Mouse (Mus musculus) liver, embryonic 14.5 days (tissue): Measurements from ENCODE around the gene Nptn. TPM values are rescaled to one million over a fixed set of nuclear protein-coding genes. Genes with fewer than 3 reads are reported as not detected.
A peak's percentile ranks its signal among the peaks of the same experiment; 100 is the strongest.

ENCODE experiments used
- ATAC-seq: fragments of 200-750 bp; cut with Nextera tagmentation; 2 replicates; pipeline ENCODE4 v1.8.0; 2017; ENCODE audit warnings: moderate number of reproducible peaks, mild to moderate bottlenecking, moderate library complexity; ENCODE audit not compliant: insufficient read depth
- DNase-seq, 3 experiments: peaks; one replicate each; pipeline ENCODE4 v3.0.0-alpha.2; 2012 to 2013; ENCODE audit warnings: low read depth in 3 of 3, low spot score in 3 of 3
- H3K27ac ChIP-seq: fragments of 300-500 bp; sonication (generic); 2 replicates; pipeline ENCODE4 v1.5.1; 2014; ENCODE audit warnings: moderate library complexity, mild to moderate bottlenecking, control low read depth, inconsistent platforms
- H3K27me3 ChIP-seq: fragments of 300-500 bp; sonication (generic); 2 replicates; pipeline ENCODE4 v1.6.1; 2014; ENCODE audit warnings: mild to moderate bottlenecking, low read length, moderate library complexity; ENCODE audit not compliant: control insufficient read depth, insufficient read depth
- H3K36me3 ChIP-seq: fragments of 300-500 bp; sonication (generic); replicated peaks from 2 replicates; pipeline ENCODE4 v1.6.1; 2014; ENCODE audit warnings: low read depth; ENCODE audit not compliant: control insufficient read depth, insufficient read depth
- H3K4me1 ChIP-seq, 2 experiments: fragments of 200-500 bp in 1 of 2; fragments of 300-500 bp in 1 of 2; sonication (generic) in 1 of 2; replicated peaks; 2 replicates each; pipeline ENCODE4 v1.6.1; 2012 to 2014; ENCODE audit warnings: antibody characterized with exemption in 1 of 2, inconsistent platforms in 1 of 2, low read length in 1 of 2; ENCODE audit not compliant: control insufficient read depth in 2 of 2, insufficient read depth in 2 of 2
- H3K4me2 ChIP-seq: fragments of 300-500 bp; sonication (generic); 2 replicates; pipeline ENCODE4 v1.6.1; 2014; ENCODE audit warnings: low read depth, mild to moderate bottlenecking, control low read depth, moderate library complexity
- H3K4me3 ChIP-seq, 2 experiments: fragments of 200-500 bp in 1 of 2; fragments of 300-500 bp in 1 of 2; sonication (generic) in 1 of 2; 2 replicates each; pipeline ENCODE4 v1.5.1; 2012 to 2014; ENCODE audit warnings: low read depth in 2 of 2, low read length in 2 of 2, mild to moderate bottlenecking in 2 of 2, control low read depth in 1 of 2, inconsistent platforms in 1 of 2, moderate library complexity in 1 of 2; ENCODE audit not compliant: insufficient read depth in 1 of 2
- H3K9ac ChIP-seq: fragments of 300-500 bp; sonication (generic); replicated peaks from 2 replicates; pipeline ENCODE4 v1.6.1; 2014; ENCODE audit warnings: mild to moderate bottlenecking, control low read depth, moderate library complexity
- H3K9me3 ChIP-seq: fragments of 300-500 bp; sonication (generic); 2 replicates; pipeline ENCODE4 v1.6.1; 2016; ENCODE audit warnings: low read length, mixed read lengths; ENCODE audit not compliant: control insufficient read depth
- CTCF ChIP-seq: IDR thresholded peaks from 2 replicates; pipeline ENCODE4 v1.5.1; 2016; ENCODE audit warnings: antibody characterized with exemption, low read depth, control low read depth
- EP300 ChIP-seq: IDR thresholded peaks from 2 replicates; pipeline ENCODE4 v1.6.1; 2016; ENCODE audit warnings: antibody characterized with exemption, low read depth
- WGBS: fragments of 180-500 bp; shearing (Covaris S2); extraction: QIAGEN DNeasy Blood & Tissue Kit; methylation state at CpG from one replicate; pipeline ENCODE4 v1.1.7; 2014; ENCODE audit not compliant: insufficient replicate concordance; 5-methylcytosine and 5-hydroxymethylcytosine counted together
- polyA plus RNA-seq, 2 experiments: library from polyadenylated mRNA; depleted of rRNA in 1 of 2; stranded (reverse) in 1 of 2; unstranded in 1 of 2; fragments of >200 nt; fragmentation: Nextera tagmentation in 1 of 2; extraction: Ambion mirVana in 1 of 2; gene quantifications; 2 replicates each; pipeline versions ENCODE4 v1.2.1 to v1.2.3; 2012 to 2014

Gene Nptn
- polyA plus RNA-seq, 2 experiments = 107 to 145 TPM

DNA sequence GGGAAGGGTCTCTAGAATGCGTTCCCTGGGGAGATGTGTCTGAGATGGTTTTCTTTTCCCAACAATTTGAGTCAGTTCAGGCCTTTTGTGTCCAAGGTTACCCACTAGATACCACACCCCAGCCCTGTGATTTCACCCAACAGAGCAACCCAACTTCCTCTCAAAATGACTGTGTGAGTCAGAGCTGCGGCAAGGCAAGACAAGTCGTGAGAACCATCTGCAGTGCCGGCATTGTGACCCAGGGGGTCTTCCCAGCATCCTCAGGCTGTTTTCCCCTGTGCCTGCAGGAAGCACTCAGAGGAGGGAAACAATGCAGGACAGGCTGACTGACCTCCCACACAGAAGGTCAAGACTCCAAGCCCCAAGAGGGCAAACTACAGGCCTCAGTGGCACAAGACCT, 33.1 kb upstream of the Nptn start:
- TF ChIP-seq EP300 = no peak
- TF ChIP-seq CTCF = no peak
- Histone ChIP-seq H3K27me3 (peaks cover 10% of the 10 kb centered on the region), H3K4me2 (no peak overlapping the region), H3K4me3 (no peak overlapping the region), H3K36me3 (no peaks in the 10 kb centered on the region), H3K27ac (no peak overlapping the region), H3K4me1 (no peaks in the 10 kb centered on the region; a peak in 1 of 4 replicates), H3K9ac (no peak overlapping the region), H3K9me3 (no peaks in the 10 kb centered on the region)
- WGBS = 30% methylated on average over 4 of the region's 4 CpGs
- ATAC-seq (no peak), DNase-seq (no peak)

DNA sequence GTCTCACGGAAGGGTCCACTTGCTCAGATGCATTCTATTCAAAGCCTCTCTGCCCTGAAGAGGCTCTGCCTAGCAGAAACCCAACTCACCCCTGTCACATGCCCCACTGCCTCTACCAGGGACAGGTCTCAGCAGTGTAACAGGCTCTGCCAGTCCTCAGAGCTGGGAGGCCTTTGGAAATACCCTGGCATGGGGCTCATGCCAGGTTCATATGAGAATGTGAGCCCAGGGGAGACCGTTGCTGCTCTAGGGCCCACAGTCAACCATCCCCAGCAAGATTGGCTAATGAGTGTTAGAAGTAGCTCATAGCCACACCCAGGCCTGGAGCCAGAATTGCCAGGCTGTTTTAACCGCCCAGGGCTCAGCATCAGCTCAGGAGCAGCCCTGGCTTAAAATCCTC, 32.3 kb upstream of the Nptn start:
- no peak overlapping the region for H3K4me2 ChIP-seq
- 65% methylated on average over 3 of the region's 3 CpGs for WGBS
- H3K27ac ChIP-seq = no peak overlapping the region
- H3K9ac ChIP-seq = no peak overlapping the region
- no peak for TF ChIP-seq CTCF
- no peak for TF ChIP-seq EP300
- no peaks in the 10 kb centered on the region for H3K9me3 ChIP-seq
- peaks cover 0 to 4% of the 10 kb centered on the region in 2 experiments; a peak in 2 of 4 replicates for H3K4me1 ChIP-seq
- H3K4me3 ChIP-seq = no peak overlapping the region
- ATAC-seq = no peak
- no peaks in the 10 kb centered on the region for H3K36me3 ChIP-seq
- peaks cover 18% of the 10 kb centered on the region for H3K27me3 ChIP-seq
- DNase-seq = no peak

DNA sequence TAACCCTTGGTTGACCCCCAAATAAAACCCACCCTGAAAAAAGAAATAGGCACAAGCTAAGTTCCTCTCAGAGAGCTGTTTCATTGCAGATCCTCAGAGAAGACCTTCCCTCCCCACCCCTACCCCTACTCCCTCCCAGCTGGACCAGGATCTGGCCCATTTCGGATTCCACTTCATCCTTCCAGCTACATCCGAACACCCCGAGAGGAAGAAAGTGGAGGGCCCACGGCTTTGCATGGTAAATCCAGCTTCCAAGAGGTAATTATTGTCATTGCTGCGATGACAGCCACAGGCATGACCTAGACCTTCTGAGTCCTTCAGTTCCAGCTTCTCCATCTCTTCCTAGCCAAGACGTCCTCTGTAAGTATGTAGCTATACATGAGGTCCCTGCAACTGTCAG, 31.1 kb upstream of the Nptn start:
- H3K4me3 ChIP-seq = no peak overlapping the region
- ATAC-seq (no peak), DNase-seq (no peak)
- no peak overlapping the region for H3K9ac ChIP-seq
- WGBS = 74% methylated on average over 6 of the region's 6 CpGs
- H3K27me3 ChIP-seq = peaks cover 30% of the 10 kb centered on the region
- H3K27ac ChIP-seq = no peak overlapping the region
- TF ChIP-seq EP300 (no peak), CTCF (no peak)
- peaks cover 0 to 10% of the 10 kb centered on the region in 2 experiments; a peak in 2 of 4 replicates for H3K4me1 ChIP-seq
- no peak overlapping the region for H3K4me2 ChIP-seq
- H3K36me3 ChIP-seq = no peaks in the 10 kb centered on the region
- H3K9me3 ChIP-seq = no peaks in the 10 kb centered on the region

DNA sequence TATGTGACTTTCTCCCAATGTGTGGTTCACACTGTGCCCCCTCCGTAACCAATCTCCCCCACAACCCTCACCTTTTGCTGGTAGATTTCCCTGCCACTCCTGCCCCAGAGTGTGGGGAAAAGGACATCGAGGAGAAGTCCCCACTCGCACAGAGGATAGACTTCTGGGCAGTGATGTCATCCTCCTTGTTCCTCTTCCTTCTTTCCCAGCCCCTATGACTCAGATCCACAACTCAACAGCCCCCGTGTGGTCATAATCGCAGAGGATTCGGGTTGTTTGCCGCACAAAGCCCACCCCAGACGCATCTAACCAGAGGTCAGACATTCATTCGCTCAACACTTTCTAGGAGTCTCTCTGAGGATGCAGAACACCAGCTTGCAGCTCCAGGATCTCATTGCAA, 30.0 kb upstream of the Nptn start:
- no peak for DNase-seq
- Histone ChIP-seq H3K27me3 (peaks cover 37% of the 10 kb centered on the region), H3K9ac (no peak overlapping the region), H3K36me3 (no peaks in the 10 kb centered on the region), H3K4me1 (peaks cover 0 to 16% of the 10 kb centered on the region in 2 experiments; a peak in 2 of 4 replicates), H3K9me3 (no peaks in the 10 kb centered on the region), H3K27ac (no peak overlapping the region), H3K4me2 (no peak overlapping the region), H3K4me3 (no peak overlapping the region)
- 26% methylated on average over 9 of the region's 9 CpGs for WGBS
- no peak for ATAC-seq
- TF ChIP-seq EP300 (no peak), CTCF (no peak)

GRCm38 (mm10) chr9:58554056-58554907, 27.8 kb upstream of the Nptn start:
- H3K4me1 ChIP-seq = peaks cover 0 to 26% of the 10 kb centered on the region in 2 experiments; a peak in 2 of 4 replicates
- H3K4me3 ChIP-seq = peak overlapping the region; percentile 53 to 54
- H3K9me3 ChIP-seq = no peaks in the 10 kb centered on the region
- DNase-seq = no peak
- TF ChIP-seq CTCF (no peak), EP300 (no peak)
- peaks cover 37% of the 10 kb centered on the region for H3K27me3 ChIP-seq
- no peak overlapping the region for H3K27ac ChIP-seq
- no peaks in the 10 kb centered on the region for H3K36me3 ChIP-seq
- H3K4me2 ChIP-seq = peak overlapping the region; percentile 70
- H3K9ac ChIP-seq = no peak overlapping the region; the same call in 1 of the 2 replicates
- 23% methylated on average over 23 of the region's 23 CpGs for whole genome bisulfite sequencing
- ATAC-seq = no peak
